30 mouse cellular contexts compared by ENCODE assay signal in the genomic region with DNA sequence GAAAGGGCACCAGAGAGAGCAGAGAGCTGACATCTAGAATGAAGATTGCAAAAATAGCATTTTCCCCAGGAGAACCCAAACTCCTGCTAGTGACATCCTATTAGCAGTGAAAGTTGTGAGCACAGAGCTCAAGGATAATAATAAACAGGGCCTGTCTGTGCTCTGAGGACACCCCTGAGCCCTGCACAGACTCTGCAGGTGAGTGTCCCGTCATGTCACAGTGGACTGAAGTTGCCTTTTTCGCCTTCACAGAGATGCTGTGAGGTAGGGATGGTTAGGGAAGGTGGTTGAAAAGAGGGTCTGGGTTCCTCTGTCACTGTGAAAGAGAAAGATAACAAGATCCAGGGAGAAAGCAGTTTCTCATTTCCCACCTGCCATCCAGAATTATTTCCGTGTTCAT. TPM values are rescaled to one million over a fixed set of nuclear protein-coding genes. Genes with fewer than 3 reads are reported as not detected.
DNase-seq lines count a peak whose midpoint lies in the region; ATAC-seq and TF ChIP-seq lines count a peak whose summit lies in the region.
"Had no signal": no experiment of that assay in that cellular context is flagged by ENCODE, and none has a peak within 500 bp of the region (broad histone marks: within the 10 kb centered on the region; RNA-seq: fewer than 3 reads in every experiment).

Vmn1r218 (plus strand) TSS at position 57 of the 400 bp plus-strand sequence.

- H3K27ac ChIP-seq in hindbrain, embryonic 15.5 days (replicated peaks), result no peak within 1 kb of the TSS
- H3K27ac ChIP-seq in hindbrain, embryonic 11.5 days (ENCODE audit: low read depth, low read length), result no peak within 1 kb of the TSS
- H3K27ac ChIP-seq in intestine, embryonic 15.5 days, result no peak within 1 kb of the TSS
- H3K27ac ChIP-seq in intestine, postnatal 0 days (ENCODE audit: low read depth, low read length), result no peak within 1 kb of the TSS
- H3K27ac ChIP-seq in midbrain, postnatal 0 days (ENCODE audit: low read depth, low read length), result no peak within 1 kb of the TSS
- H3K27ac ChIP-seq in midbrain, embryonic 14.5 days (replicated peaks; ENCODE audit: low read depth, low read length), result no peak within 1 kb of the TSS
- H3K27ac ChIP-seq in intestine, embryonic 16.5 days (ENCODE audit: low read length), result no peak within 1 kb of the TSS
- H3K27ac ChIP-seq: embryonic facial prominence, embryonic 10.5 days; embryonic facial prominence, embryonic 12.5 days; forebrain, embryonic 13.5 days; forebrain, embryonic 15.5 days had no signal

- H3K4me2 ChIP-seq in hindbrain, embryonic 15.5 days, result no peak within 1 kb of the TSS
- H3K4me2 ChIP-seq in hindbrain, embryonic 11.5 days (replicated peaks; ENCODE audit: low read depth, low read length), result no peak within 1 kb of the TSS
- H3K4me2 ChIP-seq in intestine, embryonic 15.5 days (replicated peaks), result no peak within 1 kb of the TSS
- H3K4me2 ChIP-seq in intestine, postnatal 0 days (replicated peaks; ENCODE audit: low read depth), result no peak within 1 kb of the TSS
- H3K4me2 ChIP-seq in midbrain, postnatal 0 days (ENCODE audit: low read depth, low read length, poor library complexity, severe bottlenecking), result no peak within 1 kb of the TSS
- no peak within 1 kb of the TSS for H3K4me2 ChIP-seq in midbrain, embryonic 14.5 days (ENCODE audit: low read length)
- H3K4me2 ChIP-seq in intestine, embryonic 16.5 days (ENCODE audit: low read depth, low read length), result no peak within 1 kb of the TSS
- H3K4me2 ChIP-seq: embryonic facial prominence, embryonic 12.5 days; forebrain, embryonic 13.5 days; forebrain, embryonic 15.5 days had no signal

- H3K36me3 ChIP-seq in hindbrain, embryonic 15.5 days, result no peaks in the 10 kb centered on the region
- H3K36me3 ChIP-seq in hindbrain, embryonic 11.5 days (ENCODE audit: control insufficient read depth, insufficient read depth, low read length), result no peaks in the 10 kb centered on the region
- H3K36me3 ChIP-seq in intestine, embryonic 15.5 days, result no peaks in the 10 kb centered on the region
- H3K36me3 ChIP-seq in intestine, postnatal 0 days (ENCODE audit: control insufficient read depth, insufficient read depth), result no peaks in the 10 kb centered on the region
- no peaks in the 10 kb centered on the region for H3K36me3 ChIP-seq in midbrain, postnatal 0 days (ENCODE audit: insufficient read depth, low read length)
- H3K36me3 ChIP-seq in midbrain, embryonic 14.5 days (ENCODE audit: control insufficient read depth, insufficient read depth, low read length), result no peaks in the 10 kb centered on the region
- no peaks in the 10 kb centered on the region for H3K36me3 ChIP-seq in intestine, embryonic 16.5 days (ENCODE audit: control insufficient read depth, insufficient read depth, low read length)
- H3K36me3 ChIP-seq: embryonic facial prominence, embryonic 10.5 days; embryonic facial prominence, embryonic 12.5 days; forebrain, embryonic 15.5 days; G1E had no signal

- DNase-seq in hindbrain, embryonic 11.5 days (ENCODE audit: low spot score), result no peak
- DNase-seq in midbrain, postnatal 0 days (ENCODE audit: low spot score), result peak; percentile 5
- no peak for DNase-seq in midbrain, embryonic 14.5 days
- DNase-seq in cerebellum, postnatal 25 days, result no peak
- DNase-seq: adrenal gland, postnatal 10 days; adrenal gland, postnatal 25 days; B cell, adult 2 months; cerebellum, adult 11 months; cerebellum, adult 18-20 months; cerebellum, adult 8-10 months; cerebellum, adult 9-11 months; cerebellum, postnatal 14 days; forebrain, postnatal 0 days had no signal

- H3K9me3 ChIP-seq in hindbrain, embryonic 15.5 days, result no peaks in the 10 kb centered on the region
- H3K9me3 ChIP-seq in hindbrain, embryonic 11.5 days (ENCODE audit: control insufficient read depth, low read length), result no peaks in the 10 kb centered on the region
- no peaks in the 10 kb centered on the region for H3K9me3 ChIP-seq in intestine, embryonic 15.5 days
- no peaks in the 10 kb centered on the region for H3K9me3 ChIP-seq in intestine, postnatal 0 days (ENCODE audit: control insufficient read depth)
- H3K9me3 ChIP-seq in midbrain, postnatal 0 days (ENCODE audit: low read length), result no peaks in the 10 kb centered on the region
- no peaks in the 10 kb centered on the region for H3K9me3 ChIP-seq in midbrain, embryonic 14.5 days (ENCODE audit: control insufficient read depth, low read length)
- no peaks in the 10 kb centered on the region for H3K9me3 ChIP-seq in intestine, embryonic 16.5 days (ENCODE audit: control insufficient read depth, low read length)
- H3K9me3 ChIP-seq: embryonic facial prominence, embryonic 10.5 days; embryonic facial prominence, embryonic 12.5 days; forebrain, embryonic 13.5 days; forebrain, embryonic 15.5 days; G1E had no signal

- H3K4me1 ChIP-seq in hindbrain, embryonic 15.5 days (replicated peaks), result no peaks in the 10 kb centered on the region
- no peaks in the 10 kb centered on the region for H3K4me1 ChIP-seq in hindbrain, embryonic 11.5 days (replicated peaks; ENCODE audit: control insufficient read depth, insufficient read depth, low read length)
- no peaks in the 10 kb centered on the region for H3K4me1 ChIP-seq in intestine, embryonic 15.5 days (replicated peaks)
- no peaks in the 10 kb centered on the region for H3K4me1 ChIP-seq in intestine, postnatal 0 days (replicated peaks; ENCODE audit: control insufficient read depth, insufficient read depth, low read length)
- H3K4me1 ChIP-seq in midbrain, postnatal 0 days (ENCODE audit: insufficient read depth, low read length), result no peaks in the 10 kb centered on the region
- no peaks in the 10 kb centered on the region for H3K4me1 ChIP-seq in midbrain, embryonic 14.5 days (ENCODE audit: control insufficient read depth, insufficient read depth, low read length)
- H3K4me1 ChIP-seq in intestine, embryonic 16.5 days (ENCODE audit: control insufficient read depth, insufficient read depth, low read length), result no peaks in the 10 kb centered on the region
- H3K4me1 ChIP-seq: embryonic facial prominence, embryonic 10.5 days; embryonic facial prominence, embryonic 12.5 days; forebrain, embryonic 13.5 days; forebrain, embryonic 15.5 days had no signal

- TF ChIP-seq CTCF in intestine, postnatal 0 days (IDR thresholded peaks at IDR 0.05; ENCODE audit: low read depth), result no peak
- no peak for TF ChIP-seq CTCF in midbrain, postnatal 0 days (IDR thresholded peaks at IDR 0.05)

- H3K27me3 ChIP-seq in hindbrain, embryonic 15.5 days, result no peaks in the 10 kb centered on the region
- no peaks in the 10 kb centered on the region for H3K27me3 ChIP-seq in hindbrain, embryonic 11.5 days (ENCODE audit: control insufficient read depth, insufficient read depth, low read length)
- no peaks in the 10 kb centered on the region for H3K27me3 ChIP-seq in intestine, embryonic 15.5 days (replicated peaks)
- H3K27me3 ChIP-seq in intestine, postnatal 0 days (replicated peaks; ENCODE audit: control insufficient read depth, insufficient read depth, low read length), result no peaks in the 10 kb centered on the region
- no peaks in the 10 kb centered on the region for H3K27me3 ChIP-seq in midbrain, postnatal 0 days (ENCODE audit: insufficient read depth, low read length)
- no peaks in the 10 kb centered on the region for H3K27me3 ChIP-seq in midbrain, embryonic 14.5 days (ENCODE audit: control insufficient read depth, insufficient read depth, low read length)
- H3K27me3 ChIP-seq in intestine, embryonic 16.5 days (replicated peaks; ENCODE audit: control insufficient read depth, insufficient read depth, low read length), result no peaks in the 10 kb centered on the region
- H3K27me3 ChIP-seq: CH12.LX; embryonic facial prominence, embryonic 12.5 days; forebrain, embryonic 13.5 days; forebrain, embryonic 15.5 days; Patski had no signal

- WGBS in hindbrain, embryonic 15.5 days, result 68% methylated on average over 3 of the region's 3 CpGs
- 80% methylated on average over 3 of the region's 3 CpGs for WGBS in hindbrain, embryonic 11.5 days
- WGBS in intestine, embryonic 15.5 days, result 66% methylated on average over 3 of the region's 3 CpGs
- 54% methylated on average over 3 of the region's 3 CpGs for WGBS in intestine, postnatal 0 days
- 67% methylated on average over 3 of the region's 3 CpGs for WGBS in midbrain, postnatal 0 days
- 69% methylated on average over 3 of the region's 3 CpGs for whole genome bisulfite sequencing in midbrain, embryonic 14.5 days
- 77% methylated on average over 3 of the region's 3 CpGs for WGBS in intestine, embryonic 16.5 days

- no peak within 1 kb of the TSS for H3K4me3 ChIP-seq in hindbrain, embryonic 15.5 days
- H3K4me3 ChIP-seq in hindbrain, embryonic 11.5 days (ENCODE audit: low read depth, low read length), result no peak within 1 kb of the TSS
- H3K4me3 ChIP-seq in intestine, embryonic 15.5 days (replicated peaks), result no peak within 1 kb of the TSS
- no peak within 1 kb of the TSS for H3K4me3 ChIP-seq in intestine, postnatal 0 days (ENCODE audit: low read depth, low read length)
- no peak within 1 kb of the TSS for H3K4me3 ChIP-seq in midbrain, postnatal 0 days (ENCODE audit: low read depth, low read length)
- H3K4me3 ChIP-seq in midbrain, embryonic 14.5 days (replicated peaks; ENCODE audit: low read depth, low read length), result no peak within 1 kb of the TSS
- H3K4me3 ChIP-seq in intestine, embryonic 16.5 days (ENCODE audit: low read length), result no peak within 1 kb of the TSS
- H3K4me3 ChIP-seq: embryonic facial prominence, embryonic 10.5 days; embryonic facial prominence, embryonic 12.5 days; forebrain, embryonic 13.5 days; forebrain, embryonic 15.5 days had no signal

- 0 out of 2 replicates have a peak, but pooled peaks have one; percentile 59 for ATAC-seq in hindbrain, embryonic 15.5 days (ENCODE audit: low FRiP score, low read depth)
- ATAC-seq in hindbrain, embryonic 11.5 days (ENCODE audit: low FRiP score), result no peak
- peak; percentile 20; the same call in 1 of the 2 replicates for ATAC-seq in intestine, embryonic 15.5 days
- ATAC-seq in intestine, postnatal 0 days, result no peak
- ATAC-seq in midbrain, postnatal 0 days (ENCODE audit: low FRiP score), result no peak
- no peak for ATAC-seq in midbrain, embryonic 14.5 days (ENCODE audit: low FRiP score, low TSS enrichment)
- peak; percentile 42; the same call in 1 of the 2 replicates for ATAC-seq in intestine, embryonic 16.5 days
- ATAC-seq: activated CD4-positive, CD25-positive, alpha-beta regulatory T cell, adult 4 months; CD4-positive, CD25-positive, alpha-beta regulatory T cell, adult 4 months; forebrain, embryonic 13.5 days; forebrain, embryonic 15.5 days; forebrain, postnatal 0 days; Patski had no signal

- no peak within 1 kb of the TSS for H3K9ac ChIP-seq in hindbrain, embryonic 15.5 days
- H3K9ac ChIP-seq in hindbrain, embryonic 11.5 days (ENCODE audit: low read depth, low read length), result no peak within 1 kb of the TSS
- H3K9ac ChIP-seq in intestine, embryonic 15.5 days, result no peak within 1 kb of the TSS
- H3K9ac ChIP-seq in intestine, postnatal 0 days (ENCODE audit: low read depth, low read length), result no peak within 1 kb of the TSS
- no peak within 1 kb of the TSS for H3K9ac ChIP-seq in midbrain, postnatal 0 days (replicated peaks; ENCODE audit: low read length, poor library complexity, severe bottlenecking)
- no peak within 1 kb of the TSS for H3K9ac ChIP-seq in midbrain, embryonic 14.5 days (replicated peaks; ENCODE audit: low read length)
- no peak within 1 kb of the TSS for H3K9ac ChIP-seq in intestine, embryonic 16.5 days (ENCODE audit: low read depth, low read length)
- H3K9ac ChIP-seq: embryonic facial prominence, embryonic 12.5 days; forebrain, embryonic 13.5 days; forebrain, embryonic 15.5 days; forebrain, postnatal 0 days had no signal

RNA-seq across cellular contexts. Expression of gene Vmn1r218, which starts in this region (rescaled TPM):
- not detected in 2 replicates for polyA plus RNA-seq in hindbrain, embryonic 15.5 days (2015; fragmentation: Nextera tagmentation; extraction: Ambion mirVana)
- not detected in 2 replicates for polyA plus RNA-seq in hindbrain, embryonic 11.5 days (2014; fragmentation: Nextera tagmentation; extraction: Ambion mirVana)
- polyA plus RNA-seq in intestine, embryonic 15.5 days (2015; fragmentation: Nextera tagmentation; extraction: Ambion mirVana), result not detected in 2 replicates
- polyA plus RNA-seq in intestine, postnatal 0 days (2015; fragmentation: Nextera tagmentation; extraction: Ambion mirVana), result not detected in 2 replicates
- total RNA-seq in midbrain, postnatal 0 days (2014; rRNA removed), result not detected in 2 replicates
- polyA plus RNA-seq in midbrain, postnatal 0 days (2015; fragmentation: Nextera tagmentation; extraction: Ambion mirVana), result not detected in 2 replicates
- not detected in 2 replicates for polyA plus RNA-seq in midbrain, embryonic 14.5 days (2014; fragmentation: Nextera tagmentation; extraction: Ambion mirVana)
- polyA plus RNA-seq in intestine, embryonic 16.5 days (2015; fragmentation: Nextera tagmentation; extraction: Ambion mirVana), result not detected in 2 replicates
- total RNA-seq: adrenal gland, adult 18-20 months; adrenal gland, postnatal 10 days; adrenal gland, postnatal 25 days; adrenal gland, postnatal 4 days; CH12.LX; forebrain, postnatal 0 days had no signal
- polyA plus RNA-seq: activated CD4-positive, CD25-positive, alpha-beta regulatory T cell, adult 4 months; cortical plate, adult 2 months; embryonic facial prominence, embryonic 10.5 days; embryonic facial prominence, embryonic 12.5 days; embryonic facial prominence, embryonic 14.5 days; forebrain, embryonic 13.5 days; forebrain, embryonic 15.5 days; forebrain, postnatal 0 days; G1E; Patski had no signal

Comparison
In these comparisons a context has a peak if more than half of its experiments do, and no peak if none do; other contexts are left out.
1. Peak in ATAC-seq in hindbrain, embryonic 15.5 days; RNA of the gene not detected or under 1 TPM.
2. Peak in ATAC-seq in intestine, embryonic 15.5 days; RNA of the gene not detected or under 1 TPM.
3. Peak in DNase-seq in midbrain, postnatal 0 days; RNA of the gene not detected or under 1 TPM.
4. Peak in ATAC-seq in intestine, embryonic 16.5 days; RNA of the gene not detected or under 1 TPM.